Mouse (Mus musculus): ENCODE data around the gene Adamts20. TPM values are rescaled to one million over a fixed set of nuclear protein-coding genes. Genes with fewer than 3 reads are reported as not detected.
"Not testable (repeated sequence)": the region's sequence is repeated elsewhere in the genome, so short reads cannot be mapped to it uniquely, and the experiment has no call there.

The Adamts20 gene
- polyA plus RNA-seq, 1 experiment from 2014 or later: 2.4 TPM

GRCm38 (mm10) chr15:94390127-94390526 lies 75.1 kb downstream of the Adamts20 start:
- WGBS: 70% methylated on average over 2 of the region's 2 CpGs
- H3K27me3 ChIP-seq (ENCODE audit: insufficient read depth, low read length); H3K36me3 ChIP-seq (ENCODE audit: insufficient read depth, low read length); H3K9me3 ChIP-seq (ENCODE audit: low read length); H3K27ac ChIP-seq (ENCODE audit: low read length); H3K4me1 ChIP-seq (ENCODE audit: insufficient read depth, low read length); H3K9ac ChIP-seq (replicated peaks; ENCODE audit: low read length); H3K4me2 ChIP-seq (replicated peaks; ENCODE audit: low read depth, low read length); ATAC-seq (ENCODE audit: low FRiP score, low TSS enrichment); H3K4me3 ChIP-seq (ENCODE audit: low read length): not testable (repeated sequence)

- Histone ChIP-seq H3K9ac (replicated peaks; ENCODE audit: low read length) (no peak overlapping the region), H3K4me2 (replicated peaks; ENCODE audit: low read depth, low read length) (no peak overlapping the region), H3K36me3 (ENCODE audit: insufficient read depth, low read length) (no peaks in the 10 kb centered on the region), H3K9me3 (ENCODE audit: low read length) (no peaks in the 10 kb centered on the region), H3K4me1 (ENCODE audit: insufficient read depth, low read length) (no peaks in the 10 kb centered on the region), H3K4me3 (ENCODE audit: low read length) (no peak overlapping the region), H3K27me3 (ENCODE audit: insufficient read depth, low read length) (no peaks in the 10 kb centered on the region), H3K27ac (ENCODE audit: low read length) (no peak overlapping the region)
- WGBS: 96% methylated on average over 7 of the region's 9 CpGs
- ATAC-seq (ENCODE audit: low FRiP score, low TSS enrichment): no peak
These were observed 85.8 kb downstream of the Adamts20 start for GRCm38 (mm10) chr15:94379425-94379824.

GRCm38 (mm10) chr15:94372548-94372947 lies 92.7 kb downstream of the Adamts20 start:
- Histone ChIP-seq H3K9me3 (ENCODE audit: low read length) (no peaks in the 10 kb centered on the region), H3K9ac (replicated peaks; ENCODE audit: low read length) (no peak overlapping the region), H3K4me1 (ENCODE audit: insufficient read depth, low read length) (no peaks in the 10 kb centered on the region), H3K36me3 (ENCODE audit: insufficient read depth, low read length) (no peaks in the 10 kb centered on the region), H3K4me2 (replicated peaks; ENCODE audit: low read depth, low read length) (no peak overlapping the region), H3K27me3 (ENCODE audit: insufficient read depth, low read length) (no peaks in the 10 kb centered on the region), H3K27ac (ENCODE audit: low read length) (no peak overlapping the region), H3K4me3 (ENCODE audit: low read length) (no peak overlapping the region)
- WGBS: 68% methylated on average over 7 of the region's 7 CpGs
- no peak for ATAC-seq (ENCODE audit: low FRiP score, low TSS enrichment)

- Histone ChIP-seq H3K27ac (ENCODE audit: low read length) (no peak overlapping the region), H3K4me2 (replicated peaks; ENCODE audit: low read depth, low read length) (no peak overlapping the region), H3K27me3 (ENCODE audit: insufficient read depth, low read length) (no peaks in the 10 kb centered on the region), H3K9me3 (ENCODE audit: low read length) (no peaks in the 10 kb centered on the region), H3K4me3 (ENCODE audit: low read length) (no peak overlapping the region), H3K9ac (replicated peaks; ENCODE audit: low read length) (no peak overlapping the region), H3K4me1 (ENCODE audit: insufficient read depth, low read length) (no peaks in the 10 kb centered on the region), H3K36me3 (ENCODE audit: insufficient read depth, low read length) (0 out of 2 replicates have a peak, but pooled peaks cover 3% of the 10 kb centered on the region)
- no peak for ATAC-seq (ENCODE audit: low FRiP score, low TSS enrichment)
- WGBS: 91% methylated on average over 18 of the region's 18 CpGs
These were observed 116.2 kb downstream of the Adamts20 start for GRCm38 (mm10) chr15:94349052-94349451.

- Histone ChIP-seq H3K36me3 (ENCODE audit: insufficient read depth, low read length) (no peaks in the 10 kb centered on the region), H3K27me3 (ENCODE audit: insufficient read depth, low read length) (no peaks in the 10 kb centered on the region), H3K27ac (ENCODE audit: low read length) (no peak overlapping the region), H3K4me2 (replicated peaks; ENCODE audit: low read depth, low read length) (no peak overlapping the region), H3K4me1 (ENCODE audit: insufficient read depth, low read length) (no peaks in the 10 kb centered on the region), H3K4me3 (ENCODE audit: low read length) (no peak overlapping the region), H3K9ac (replicated peaks; ENCODE audit: low read length) (no peak overlapping the region), H3K9me3 (ENCODE audit: low read length) (no peaks in the 10 kb centered on the region)
- no peak for ATAC-seq (ENCODE audit: low FRiP score, low TSS enrichment)
- WGBS: 90% methylated on average over 5 of the region's 5 CpGs
These were observed 120.9 kb downstream of the Adamts20 start for GRCm38 (mm10) chr15:94344317-94344716.

GRCm38 (mm10) chr15:94342365-94342764 lies 122.9 kb downstream of the Adamts20 start:
- Histone ChIP-seq H3K27me3 (ENCODE audit: insufficient read depth, low read length) (no peaks in the 10 kb centered on the region), H3K4me2 (replicated peaks; ENCODE audit: low read depth, low read length) (no peak overlapping the region), H3K27ac (ENCODE audit: low read length) (no peak overlapping the region), H3K9ac (replicated peaks; ENCODE audit: low read length) (no peak overlapping the region), H3K4me3 (ENCODE audit: low read length) (no peak overlapping the region), H3K36me3 (ENCODE audit: insufficient read depth, low read length) (no peaks in the 10 kb centered on the region), H3K4me1 (ENCODE audit: insufficient read depth, low read length) (no peaks in the 10 kb centered on the region), H3K9me3 (ENCODE audit: low read length) (no peaks in the 10 kb centered on the region)
- 41% methylated on average over 10 of the region's 10 CpGs for WGBS
- no peak for ATAC-seq (ENCODE audit: low FRiP score, low TSS enrichment)

- Histone ChIP-seq H3K9ac (replicated peaks; ENCODE audit: low read length) (no peak overlapping the region), H3K4me3 (ENCODE audit: low read length) (no peak overlapping the region), H3K27me3 (ENCODE audit: insufficient read depth, low read length) (no peaks in the 10 kb centered on the region), H3K9me3 (ENCODE audit: low read length) (no peaks in the 10 kb centered on the region), H3K4me2 (replicated peaks; ENCODE audit: low read depth, low read length) (no peak overlapping the region), H3K36me3 (ENCODE audit: insufficient read depth, low read length) (no peaks in the 10 kb centered on the region), H3K27ac (ENCODE audit: low read length) (no peak overlapping the region), H3K4me1 (ENCODE audit: insufficient read depth, low read length) (0 out of 2 replicates have a peak, but pooled peaks cover 4% of the 10 kb centered on the region)
- WGBS: 95% methylated on average over 8 of the region's 8 CpGs
- ATAC-seq (ENCODE audit: low FRiP score, low TSS enrichment): no peak
These were observed 126.2 kb downstream of the Adamts20 start for GRCm38 (mm10) chr15:94339011-94339410.

GRCm38 (mm10) chr15:94334586-94334985 lies 130.6 kb downstream of the Adamts20 start:
- Histone ChIP-seq H3K9me3 (ENCODE audit: low read length) (no peaks in the 10 kb centered on the region), H3K27me3 (ENCODE audit: insufficient read depth, low read length) (no peaks in the 10 kb centered on the region), H3K4me1 (ENCODE audit: insufficient read depth, low read length) (0 out of 2 replicates have a peak, but pooled peaks cover 4% of the 10 kb centered on the region), H3K4me2 (replicated peaks; ENCODE audit: low read depth, low read length) (no peak overlapping the region), H3K4me3 (ENCODE audit: low read length) (no peak overlapping the region), H3K9ac (replicated peaks; ENCODE audit: low read length) (no peak overlapping the region), H3K27ac (ENCODE audit: low read length) (no peak overlapping the region), H3K36me3 (ENCODE audit: insufficient read depth, low read length) (no peaks in the 10 kb centered on the region)
- 25% methylated on average over 10 of the region's 10 CpGs for WGBS
- ATAC-seq (ENCODE audit: low FRiP score, low TSS enrichment): no peak

- H3K9ac ChIP-seq (replicated peaks; ENCODE audit: low read length): no peak overlapping the region
- peaks cover 4% of the 10 kb centered on the region; the same call in 1 of the 2 replicates for H3K9me3 ChIP-seq (ENCODE audit: low read length)
- 88% methylated on average over 5 of the region's 5 CpGs for WGBS
- H3K27me3 ChIP-seq (ENCODE audit: insufficient read depth, low read length): no peaks in the 10 kb centered on the region
- peaks cover 7% of the 10 kb centered on the region; the same call in 1 of the 2 replicates for H3K4me1 ChIP-seq (ENCODE audit: insufficient read depth, low read length)
- peak overlapping the region; percentile 75 for H3K27ac ChIP-seq (ENCODE audit: low read length)
- no peak for ATAC-seq (ENCODE audit: low FRiP score, low TSS enrichment)
- no peaks in the 10 kb centered on the region for H3K36me3 ChIP-seq (ENCODE audit: insufficient read depth, low read length)
- H3K4me2 ChIP-seq (replicated peaks; ENCODE audit: low read depth, low read length): no peak overlapping the region
- H3K4me3 ChIP-seq (ENCODE audit: low read length): no peak overlapping the region
These were observed 138.6 kb downstream of the Adamts20 start for GRCm38 (mm10) chr15:94326626-94327025.

- H3K36me3 ChIP-seq (ENCODE audit: insufficient read depth, low read length): no peaks in the 10 kb centered on the region
- ATAC-seq (ENCODE audit: low FRiP score, low TSS enrichment): peak; percentile 83
- no peaks in the 10 kb centered on the region for H3K27me3 ChIP-seq (ENCODE audit: insufficient read depth, low read length)
- H3K4me3 ChIP-seq (ENCODE audit: low read length): no peak overlapping the region
- no peak overlapping the region for H3K4me2 ChIP-seq (replicated peaks; ENCODE audit: low read depth, low read length)
- peaks cover 7% of the 10 kb centered on the region; the same call in 1 of the 2 replicates for H3K4me1 ChIP-seq (ENCODE audit: insufficient read depth, low read length)
- peaks cover 4% of the 10 kb centered on the region; the same call in 1 of the 2 replicates for H3K9me3 ChIP-seq (ENCODE audit: low read length)
- WGBS: 49% methylated on average over 13 of the region's 13 CpGs
- H3K9ac ChIP-seq (replicated peaks; ENCODE audit: low read length): no peak overlapping the region
- peak overlapping the region; percentile 75 for H3K27ac ChIP-seq (ENCODE audit: low read length)
These were observed 139.6 kb downstream of the Adamts20 start for GRCm38 (mm10) chr15:94325509-94326181.

Measured in kidney, embryonic 16.5 days (tissue).